Mouse (Mus musculus): Measurements from ENCODE around the gene Camp.
A peak's percentile ranks its signal among the peaks of the same experiment; 100 is the strongest.
"Not testable (repeated sequence)": the region's sequence is repeated elsewhere in the genome, so short reads cannot be mapped to it uniquely, and the experiment has no call there.

The Camp gene

DNA sequence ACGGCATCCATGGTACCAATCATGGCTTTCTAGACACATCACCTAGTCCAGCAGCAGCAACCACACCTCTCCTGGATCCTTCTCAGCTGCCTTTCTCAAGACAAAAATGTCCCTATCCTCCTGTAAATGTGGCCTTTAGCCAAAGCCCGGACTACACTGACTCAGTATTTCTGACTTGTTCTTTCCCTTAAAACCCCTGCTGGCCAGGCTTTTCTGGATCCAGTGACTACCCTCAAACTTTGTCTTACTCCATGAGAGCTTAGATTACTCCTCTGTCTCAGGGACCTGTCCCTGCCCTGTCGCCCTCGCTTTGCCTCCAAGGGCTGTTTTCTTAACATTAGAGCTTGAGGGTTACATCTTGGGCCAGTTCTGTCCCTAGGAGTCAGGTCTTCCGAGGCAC is 682 bp upstream of the Camp start:
- DNase-seq (ENCODE audit: low spot score in 2 of 2) = no peak

DNA sequence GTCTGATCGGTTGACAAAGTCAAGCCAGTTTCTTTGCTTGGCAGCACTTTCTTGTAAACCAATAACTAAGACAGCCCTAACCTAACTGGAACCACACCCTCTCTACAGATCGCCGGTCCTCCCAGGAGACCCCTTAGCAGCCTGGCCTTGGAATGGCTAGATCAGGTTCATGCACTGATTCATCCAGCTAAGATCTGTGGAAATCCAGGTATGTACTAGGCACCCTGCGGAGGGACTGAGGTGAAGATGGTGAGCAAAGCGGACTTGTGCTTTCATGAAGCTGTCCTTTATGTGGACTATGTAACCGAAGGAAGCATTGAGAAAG is 16.4 kb downstream of the Camp start:
- peak in 1 of 2 experiments; percentile 3 for DNase-seq (ENCODE audit: low spot score in 2 of 2)

DNA sequence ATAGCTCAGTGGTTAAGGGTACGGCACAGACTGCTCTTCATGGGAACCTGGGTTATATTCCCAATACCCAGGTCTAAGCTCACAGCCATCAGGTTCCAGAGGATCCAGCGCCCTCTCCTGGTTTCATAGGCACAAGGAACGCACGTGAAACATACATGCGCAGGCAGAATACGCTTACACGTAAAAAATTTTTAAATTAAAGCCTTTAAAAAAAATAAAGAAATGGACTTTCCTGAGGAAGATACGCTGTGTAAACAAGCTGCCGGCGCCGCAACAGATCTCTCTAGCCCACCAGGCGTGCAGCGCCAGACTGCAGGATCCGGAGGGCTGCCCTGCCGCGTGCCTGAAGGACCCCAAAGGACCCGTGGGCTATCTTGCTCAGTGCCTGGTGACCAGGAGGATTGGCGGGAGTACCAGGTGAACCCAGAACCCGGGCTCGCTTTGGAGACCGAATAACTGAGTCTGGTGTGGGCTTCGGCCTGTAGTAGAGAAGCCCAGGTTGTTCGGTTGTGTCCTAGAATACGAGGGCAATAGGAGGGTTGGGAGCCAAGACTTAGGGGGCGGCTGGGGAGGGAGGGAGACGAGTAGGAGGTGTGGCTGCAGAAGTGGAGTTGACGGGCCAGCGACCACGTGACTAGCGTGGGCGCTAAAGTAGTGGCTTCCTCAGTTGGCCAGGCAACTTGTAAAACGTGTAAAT is 16.9 kb downstream of the Camp start, which contains the start of gene Nme6:
Nme6 (plus strand) TSS at position 359 of the 697 bp plus-strand sequence.
- DNase-seq (ENCODE audit: low spot score in 2 of 2) = peak; percentile 76 to 79

DNA sequence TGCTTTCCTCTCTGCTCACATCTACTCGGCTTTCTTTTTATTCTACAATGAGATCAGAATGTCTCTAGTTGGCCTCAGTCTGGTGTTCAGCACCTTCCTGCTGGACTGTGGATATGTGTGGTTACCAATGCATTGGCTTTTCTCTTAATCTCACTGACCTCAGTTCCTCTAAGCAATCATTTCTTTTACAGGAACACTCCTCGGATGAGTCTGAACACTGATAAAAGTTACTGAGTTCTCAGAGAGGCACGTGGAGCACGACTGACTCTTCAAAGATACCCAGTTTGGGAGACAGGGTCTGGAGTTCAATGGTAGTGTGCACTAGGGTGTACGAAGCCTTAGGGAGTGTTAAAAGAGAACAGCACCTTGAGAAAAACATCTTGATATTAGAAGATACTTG is 23.2 kb downstream of the Camp start:
- no peak for DNase-seq (ENCODE audit: low spot score in 2 of 2)

DNA sequence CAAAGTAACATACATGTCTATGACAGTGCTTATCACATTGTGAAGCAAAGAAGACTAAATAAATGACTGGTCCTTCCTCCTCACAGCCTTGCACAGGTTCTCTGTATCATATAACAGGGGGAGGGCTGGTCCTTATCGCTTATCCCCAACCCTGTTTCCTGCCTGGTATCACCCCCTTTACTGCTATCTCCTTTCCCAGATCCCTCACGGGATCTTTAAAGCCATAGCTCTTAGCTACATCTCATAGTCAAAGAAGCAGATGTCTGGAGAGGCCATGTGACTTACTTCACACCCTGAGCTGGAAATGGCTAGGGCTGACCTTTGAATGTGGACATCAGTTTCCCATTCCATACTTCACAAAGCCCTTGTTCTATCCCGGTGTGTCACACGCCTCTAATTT is 23.7 kb downstream of the Camp start:
- DNase-seq (ENCODE audit: low spot score in 2 of 2) = no peak

DNA sequence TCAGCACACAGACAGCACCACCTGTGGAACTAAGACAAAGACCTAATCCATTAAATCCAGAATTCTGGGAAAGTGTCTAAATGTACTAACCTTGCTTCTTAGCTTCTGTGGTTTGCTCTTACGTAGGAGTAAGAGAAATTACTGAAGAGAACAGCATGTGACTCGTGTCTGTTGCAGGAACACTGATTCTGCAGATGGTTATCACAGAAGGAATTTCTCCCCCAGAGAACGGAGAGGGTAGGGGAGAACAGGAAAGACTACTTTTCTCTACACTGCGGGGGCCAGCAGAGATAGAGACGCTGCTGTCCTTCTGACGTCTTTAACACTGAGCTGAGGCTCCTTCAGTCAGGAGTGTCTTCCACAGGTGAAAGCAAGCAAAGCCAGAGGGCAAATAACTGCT is 33.1 kb downstream of the Camp start:
- no peak for DNase-seq (ENCODE audit: low spot score in 2 of 2)

DNA sequence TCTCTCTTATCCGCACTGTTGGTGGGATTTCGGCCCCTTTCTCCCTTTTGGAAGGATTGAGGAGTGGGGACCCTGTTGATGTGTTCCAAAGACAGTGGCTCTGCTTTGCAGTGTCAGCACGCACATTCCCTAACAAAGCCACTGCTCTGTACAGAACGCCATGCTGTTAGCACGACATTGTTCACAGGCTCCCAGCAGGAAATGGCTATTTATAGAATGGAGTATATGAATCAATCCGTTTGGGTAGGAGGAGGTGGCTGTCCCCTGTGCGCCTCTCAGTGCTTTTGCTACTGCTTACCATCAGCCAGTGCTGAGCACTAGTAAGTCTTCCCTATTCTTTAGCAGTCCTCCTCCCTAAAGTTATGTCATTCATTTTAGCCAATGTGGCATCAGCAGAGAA is 36.0 kb downstream of the Camp start:
- no peak for DNase-seq (ENCODE audit: low spot score in 2 of 2)

DNA sequence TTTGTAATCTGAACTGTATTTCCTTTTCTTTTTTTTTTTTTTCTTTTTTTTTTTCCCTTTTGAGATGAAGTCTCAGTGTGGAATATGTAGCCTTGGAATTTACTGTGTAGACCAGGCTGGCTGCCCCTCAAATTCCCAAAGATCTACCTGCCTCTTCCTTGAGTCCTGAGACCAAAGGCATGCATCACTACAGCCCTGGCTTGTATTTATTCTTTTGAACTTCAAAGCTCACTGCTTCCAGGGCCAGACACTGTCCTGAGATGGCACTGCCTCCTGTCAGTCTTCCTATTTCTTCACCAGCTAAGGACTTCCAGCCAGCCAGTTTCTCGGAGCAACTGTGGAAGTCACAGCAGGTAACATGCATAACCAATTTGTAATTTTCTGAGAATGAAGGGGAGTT is 37.4 kb downstream of the Camp start, which contains the start of gene Spink8:
Spink8 (plus strand) TSS at position 301 of the 400 bp plus-strand sequence.
- no peak for DNase-seq (ENCODE audit: low spot score in 2 of 2)

DNA sequence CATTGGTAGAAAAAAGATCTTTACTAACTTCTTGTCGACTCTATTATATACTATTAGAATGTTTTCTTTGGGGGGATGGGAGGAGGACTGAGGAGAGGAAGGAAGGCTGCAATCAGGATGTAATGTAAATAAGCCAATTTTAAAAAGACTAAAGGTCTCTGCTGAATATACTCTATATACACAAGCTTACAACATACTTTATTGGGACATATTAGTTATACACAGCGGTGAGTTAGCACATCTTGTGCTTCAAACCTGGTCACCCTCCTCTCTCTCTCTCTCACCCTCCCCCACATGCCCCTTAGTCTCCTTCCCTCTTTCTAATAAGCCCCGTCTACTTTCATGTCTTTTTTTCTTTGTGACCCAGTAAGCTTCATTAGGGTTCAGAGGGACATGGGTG is 41.5 kb downstream of the Camp start:
- no peak for DNase-seq (ENCODE audit: low spot score in 2 of 2)

DNA sequence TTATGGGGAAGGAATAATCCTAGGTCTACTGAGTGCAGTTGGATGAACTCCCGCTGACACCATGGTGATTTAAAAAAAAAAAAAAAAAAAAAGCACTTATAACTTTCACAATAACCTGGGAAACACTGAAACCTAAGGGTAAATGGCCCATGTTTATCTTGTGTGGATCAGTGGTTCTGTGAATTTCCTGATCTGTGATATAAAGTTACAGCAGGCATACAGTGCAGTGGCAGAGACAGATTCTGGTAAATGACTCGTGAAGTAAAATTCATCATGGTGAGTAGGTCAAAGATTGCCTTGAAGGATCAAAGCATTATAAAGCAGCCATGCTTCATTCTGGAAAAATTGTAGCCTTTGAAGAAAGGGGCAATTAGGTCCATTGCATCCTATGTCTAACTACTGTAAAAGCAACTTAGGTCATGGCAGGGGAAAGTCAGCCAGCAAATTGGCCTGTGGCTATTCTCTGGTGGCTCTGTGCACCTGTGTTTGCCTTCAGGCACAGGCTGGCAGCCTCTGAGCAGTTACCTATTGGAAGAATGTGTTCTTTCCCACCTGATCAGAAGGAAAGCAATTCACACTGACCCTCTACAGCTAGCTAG is 42.6 kb downstream of the Camp start:
- DNase-seq (ENCODE audit: low spot score in 2 of 2) = no peak

DNA sequence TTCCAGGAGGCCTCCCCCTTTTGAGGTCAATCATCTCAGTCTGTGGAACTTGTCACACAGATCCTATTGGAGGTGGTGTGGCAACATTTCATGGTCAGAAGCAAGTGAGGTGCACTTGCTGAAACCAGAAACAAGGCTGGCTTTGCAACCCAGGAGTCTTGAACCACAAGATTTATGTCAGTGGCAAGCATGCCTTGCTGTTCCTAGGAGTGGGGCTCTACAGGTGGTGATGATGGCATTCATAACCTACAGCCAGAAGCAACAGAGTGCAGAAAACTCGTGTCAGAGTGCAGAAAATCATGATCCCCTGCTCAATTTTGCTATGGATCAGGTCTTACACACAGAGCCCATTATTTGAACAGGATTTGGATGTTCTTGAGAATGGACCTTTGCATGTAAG is 43.2 kb downstream of the Camp start:
- no peak for DNase-seq (ENCODE audit: low spot score in 2 of 2)

DNA sequence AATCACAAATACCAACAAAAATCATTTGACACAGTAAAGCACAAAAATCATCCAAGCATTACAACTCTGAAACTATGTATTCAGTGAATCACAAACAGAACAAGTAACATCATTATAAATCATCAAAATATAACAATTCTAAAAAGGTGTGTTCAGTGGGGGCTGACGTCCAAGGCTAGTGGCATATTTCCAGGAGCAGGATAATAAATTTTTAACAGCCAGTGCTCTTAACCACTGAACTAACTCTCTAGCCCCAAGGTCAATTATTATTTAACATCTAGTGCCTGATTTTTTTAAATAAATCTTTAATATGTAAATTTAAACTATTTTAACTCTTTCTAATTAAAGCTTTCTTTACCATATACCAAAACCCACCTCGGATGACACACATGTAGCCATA is 43.8 kb downstream of the Camp start:
- DNase-seq (ENCODE audit: low spot score in 2 of 2) = not testable (repeated sequence)

DNA sequence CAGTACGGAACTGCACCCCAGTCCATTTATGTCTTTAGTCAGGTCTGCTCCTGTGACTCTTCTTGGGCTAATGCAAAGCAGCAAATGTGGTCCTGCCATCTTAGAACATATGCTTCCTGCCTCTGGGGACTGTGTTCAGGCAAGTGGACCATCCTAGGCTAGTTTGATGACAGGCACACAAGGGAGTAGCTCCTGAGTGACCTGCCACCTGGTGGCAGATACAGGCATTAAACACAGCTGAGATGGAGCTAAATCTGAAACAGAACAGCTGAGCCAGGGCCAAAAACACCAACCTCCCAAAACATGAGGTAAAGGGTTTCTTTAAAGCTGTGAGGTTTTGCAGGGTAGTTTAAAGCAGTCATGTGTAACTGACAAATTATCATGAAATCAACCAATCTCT is 51.4 kb downstream of the Camp start:
- DNase-seq (ENCODE audit: low spot score in 2 of 2) = no peak
